Mouse (Mus musculus) G1E-ER4 (cell line): ENCODE data around the gene Slc7a14. TPM values are rescaled to one million over a fixed set of nuclear protein-coding genes. Genes with fewer than 3 reads are reported as not detected.

Experiments
- GATA1 ChIP-seq: IDR thresholded peaks from one replicate; pipeline ENCODE4 v1.8.0; 2012; ENCODE audit warnings: low read length, inconsistent platforms
- polyA plus RNA-seq: library from polyadenylated mRNA; stranded (reverse); fragments of >175 nt; gene quantifications from 2 replicates; pipeline ENCODE4 v1.2.3, GENCODE M21; 2012

Gene Slc7a14
- polyA plus RNA-seq, 1 experiment: not detected

DNA sequence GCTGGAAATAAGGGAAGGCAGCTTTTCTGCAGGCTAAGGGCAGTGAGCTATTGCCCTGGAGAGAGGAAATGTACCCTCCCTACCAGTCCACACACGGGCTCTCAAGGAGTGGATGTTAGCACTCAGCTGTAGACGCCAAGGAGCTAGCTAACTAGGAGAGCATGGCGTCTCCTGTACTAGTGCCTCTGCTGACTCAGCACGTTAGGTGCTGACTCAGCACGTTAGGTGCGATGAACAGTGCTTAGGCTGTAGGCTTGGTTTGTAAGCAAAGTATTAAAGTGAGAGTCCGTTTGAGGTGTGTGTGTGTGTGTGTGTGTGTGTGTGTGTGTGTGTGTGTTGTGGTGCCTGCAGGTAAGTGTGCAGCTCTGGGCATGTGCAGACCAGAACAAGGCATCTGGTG lies 119.8 kb downstream of the Slc7a14 start:
- no peak for TF ChIP-seq GATA1

- TF ChIP-seq GATA1: no peak
Observed at GRCm38 (mm10) chr3:31166365-31166871, 143.8 kb downstream of the Slc7a14 start.

GRCm38 (mm10) chr3:31165803-31166202 lies 144.4 kb downstream of the Slc7a14 start:
- no peak for TF ChIP-seq GATA1

DNA sequence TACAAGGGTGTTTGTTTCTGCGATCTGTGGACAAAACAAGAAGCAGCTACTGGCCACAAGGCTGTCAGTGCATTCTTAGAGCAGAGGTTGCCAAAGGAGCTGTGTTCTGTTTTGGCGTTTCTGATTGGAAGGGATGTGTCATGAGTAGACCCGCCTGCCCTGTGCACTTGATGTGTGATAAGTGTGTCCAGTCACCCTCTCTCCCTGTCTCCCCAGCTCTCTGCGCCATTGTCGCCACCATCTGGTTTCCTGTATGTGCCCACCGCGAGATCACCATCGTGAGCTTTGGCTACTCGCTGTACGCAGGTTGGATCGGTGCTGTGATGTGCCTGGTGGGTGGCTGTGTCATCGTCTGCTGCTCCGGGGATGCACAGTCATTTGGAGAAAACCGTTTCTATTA lies 147.3 kb downstream of the Slc7a14 start:
- TF ChIP-seq GATA1: no peak

DNA sequence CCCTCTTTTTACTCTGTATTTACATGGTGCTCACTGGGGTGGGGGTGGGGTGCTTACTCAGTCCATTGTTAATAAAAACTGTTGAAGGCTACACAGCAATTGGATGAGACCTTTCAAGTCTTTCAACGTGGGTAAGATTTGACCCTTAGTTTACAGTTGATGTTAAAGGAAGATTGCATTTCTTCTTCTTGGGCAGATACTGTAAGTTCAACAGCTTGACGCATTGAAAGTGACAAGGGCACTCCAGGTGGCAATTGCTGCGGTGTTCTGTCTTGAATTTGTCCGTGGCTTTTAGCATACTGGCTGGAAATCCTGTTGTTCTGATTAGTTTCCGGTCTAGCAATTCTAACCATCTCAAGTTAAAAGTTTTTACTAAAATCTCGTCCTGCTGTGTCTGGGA lies 148.8 kb downstream of the Slc7a14 start:
- no peak for TF ChIP-seq GATA1

- TF ChIP-seq GATA1: no peak
Observed at GRCm38 (mm10) chr3:31160046-31160445, 150.1 kb downstream of the Slc7a14 start.

- no peak for TF ChIP-seq GATA1
Observed at GRCm38 (mm10) chr3:31157776-31158175, 152.4 kb downstream of the Slc7a14 start.

DNA sequence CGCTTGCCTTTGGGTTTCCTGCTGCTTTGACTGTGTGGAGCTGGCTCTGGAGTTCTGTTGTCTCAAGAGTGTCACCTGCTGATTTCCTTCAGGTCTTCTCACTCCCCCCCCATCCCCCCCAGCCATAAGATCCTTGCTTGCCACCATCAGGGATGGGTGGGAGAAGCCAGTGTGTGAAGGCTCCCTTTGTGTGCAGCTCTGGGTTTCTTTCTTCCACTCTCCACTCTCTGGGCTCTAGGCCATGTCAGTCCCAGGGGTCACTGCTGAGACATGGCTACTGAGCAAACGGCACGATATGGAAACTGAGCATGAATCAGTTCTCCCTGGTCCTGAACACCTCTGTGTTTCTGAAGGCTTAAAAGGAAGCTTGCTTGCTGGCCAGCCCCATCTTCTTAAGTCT lies 154.1 kb downstream of the Slc7a14 start:
- TF ChIP-seq GATA1: no peak

Other genes starting within 250 kb of the Slc7a14 start
- 0.60 and 1.6 TPM in 2 replicates for gene Skil, start 215.3 kb downstream of the Slc7a14 start, polyA plus RNA-seq
- gene Cldn11, start 160.5 kb downstream of the Slc7a14 start, polyA plus RNA-seq: not detected in 2 replicates